Mouse (Mus musculus): ENCODE measurements at regions not wholly inside any gene's neighbourhood (a gene's known extent, or its start where the extent isn't known, plus 50 kb on each side); places are given as distances from the start of the nearest gene placed in this dataset.

DNA sequence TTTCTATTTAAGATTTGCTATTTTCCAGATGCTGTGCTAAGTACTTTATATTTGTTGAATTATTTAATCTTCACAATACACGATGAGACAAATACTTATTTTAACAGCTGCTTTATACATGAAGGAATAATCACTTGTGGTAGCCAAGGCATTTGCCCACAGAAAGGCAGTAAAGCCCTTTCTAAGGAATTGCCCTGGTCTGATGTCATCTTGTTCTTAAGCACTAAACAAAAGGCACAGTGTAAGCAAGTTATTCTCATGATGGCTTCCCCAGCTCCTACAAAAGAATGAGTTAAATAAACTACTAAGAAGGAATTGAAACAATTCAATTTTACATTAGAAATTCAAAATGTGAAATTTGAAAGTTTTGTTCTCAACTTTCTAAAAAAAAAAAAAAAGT lies 358.8 kb downstream of the Cenpc1 start:
- DNase-seq (ENCODE audit: low spot score in 2 of 2), result no peak

DNA sequence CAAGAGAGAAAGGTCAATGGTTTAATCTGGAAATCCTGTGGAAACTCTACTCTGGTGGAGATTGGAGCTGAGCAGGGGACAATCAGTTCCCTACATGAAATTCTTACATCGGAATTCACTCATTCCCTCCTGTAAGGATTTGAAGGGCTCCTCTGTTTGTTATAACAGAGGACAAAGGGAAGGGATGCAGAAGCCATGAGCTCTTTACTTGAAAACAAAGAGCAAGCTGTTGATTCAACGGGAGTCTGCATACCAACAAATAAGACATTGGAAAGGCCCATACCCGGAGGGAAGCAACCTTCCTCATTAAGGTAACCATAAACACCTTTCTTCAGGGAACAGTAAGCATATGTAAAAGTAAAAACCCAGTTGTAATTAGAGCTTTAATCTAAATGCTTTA lies 359.3 kb downstream of the Cenpc1 start:
- no peak for DNase-seq (ENCODE audit: low spot score in 2 of 2)

DNA sequence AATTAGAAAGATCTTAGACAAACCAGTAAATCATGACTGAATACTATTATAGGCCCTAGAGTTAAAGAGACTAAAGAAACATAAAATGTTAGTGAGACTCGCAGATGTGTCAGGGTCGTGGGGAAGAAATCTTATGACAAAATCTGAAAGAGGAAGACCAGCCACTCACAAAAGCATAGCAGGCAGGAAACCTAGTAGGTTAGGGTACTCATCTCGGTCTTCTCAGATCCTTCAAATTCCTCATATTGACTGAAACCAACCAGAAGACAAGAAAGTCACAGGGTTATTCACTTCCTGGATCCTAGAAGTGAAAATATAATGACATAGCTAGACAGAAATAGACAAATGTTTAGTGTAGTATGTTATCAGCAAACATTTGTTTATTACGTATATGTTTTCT lies 387.5 kb downstream of the Cenpc1 start:
- DNase-seq (ENCODE audit: low spot score in 2 of 2), result no peak

DNA sequence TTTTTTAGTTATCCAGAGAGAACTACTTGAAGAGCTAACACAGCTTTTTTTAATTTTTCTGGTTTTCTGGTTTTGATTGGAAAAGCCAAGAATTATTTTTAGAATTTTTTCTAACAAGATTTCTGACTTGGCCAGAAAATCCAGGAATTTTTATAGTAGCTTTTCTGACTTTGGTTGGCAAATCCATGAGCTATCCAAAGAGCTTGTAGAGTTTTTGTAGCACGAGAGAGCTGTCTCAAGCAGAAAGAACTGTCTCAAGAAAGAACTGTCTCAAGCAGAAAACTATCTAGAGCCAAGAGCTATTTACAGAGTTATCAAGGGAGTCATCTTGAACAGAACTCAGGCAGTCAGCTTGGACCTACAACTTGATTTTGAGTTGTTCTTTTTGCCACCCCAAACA lies 394.3 kb downstream of the Cenpc1 start:
- no peak for DNase-seq (ENCODE audit: low spot score in 2 of 2)

DNA sequence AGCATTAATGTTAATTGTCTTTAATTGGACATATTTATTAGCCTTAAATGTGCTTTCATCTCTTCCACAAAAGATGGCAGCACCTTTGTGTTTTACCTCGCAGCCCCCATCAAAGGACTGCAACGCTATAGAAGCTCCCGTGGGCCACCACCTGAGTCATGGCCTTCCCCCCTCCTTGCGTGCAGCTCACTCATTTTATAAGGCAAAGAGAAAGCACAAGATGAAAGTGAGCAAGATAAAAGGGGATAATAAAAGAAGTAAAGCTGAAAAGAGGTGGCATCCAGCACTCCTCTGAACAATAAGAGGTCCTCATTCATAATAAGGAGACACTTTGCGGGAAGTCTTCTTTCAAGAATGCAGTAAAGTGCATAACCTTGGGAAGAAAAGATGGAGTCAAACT lies 403.9 kb downstream of the Cenpc1 start:
- DNase-seq (ENCODE audit: low spot score in 2 of 2), result no peak

DNA sequence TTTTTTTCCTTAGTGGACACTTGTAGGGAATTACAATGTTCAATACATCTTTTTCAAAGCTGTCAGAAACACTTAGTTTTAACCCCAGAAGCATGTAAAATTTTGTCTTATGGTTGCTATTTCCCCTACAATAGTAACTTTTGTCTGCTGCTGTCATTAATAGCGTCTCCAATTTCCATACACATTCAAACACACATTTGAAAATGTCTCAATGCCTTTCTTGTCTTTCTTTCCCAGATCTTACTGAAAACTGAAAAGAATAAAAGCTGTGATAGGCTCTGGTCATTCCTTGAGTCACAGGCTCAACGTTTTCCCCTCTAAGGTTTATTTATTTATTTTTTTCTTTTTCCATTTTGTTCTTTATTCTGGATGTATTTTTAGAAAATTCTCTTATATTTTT lies 444.3 kb downstream of the Cenpc1 start:
- no peak for DNase-seq (ENCODE audit: low spot score in 2 of 2)

DNA sequence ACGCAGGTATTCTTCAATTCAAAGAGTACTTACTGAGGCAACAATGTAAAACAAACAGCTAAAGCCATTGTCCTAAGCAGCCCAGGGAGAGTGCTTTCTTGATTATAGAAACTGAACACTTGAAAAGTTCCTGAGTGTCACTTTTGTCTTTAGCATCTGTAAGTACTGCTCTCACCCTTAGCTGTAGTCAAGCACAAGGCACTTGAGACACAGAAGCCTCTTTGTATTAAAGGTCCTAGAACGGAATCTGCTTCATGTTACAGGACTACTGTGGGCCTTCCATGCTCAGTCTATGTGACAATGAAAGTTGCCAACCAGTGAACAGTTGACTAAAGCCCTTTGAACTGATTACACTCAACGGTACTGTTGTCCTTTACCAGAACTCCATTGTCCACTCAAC lies 450.6 kb downstream of the Cenpc1 start:
- no peak for DNase-seq (ENCODE audit: low spot score in 2 of 2)

DNA sequence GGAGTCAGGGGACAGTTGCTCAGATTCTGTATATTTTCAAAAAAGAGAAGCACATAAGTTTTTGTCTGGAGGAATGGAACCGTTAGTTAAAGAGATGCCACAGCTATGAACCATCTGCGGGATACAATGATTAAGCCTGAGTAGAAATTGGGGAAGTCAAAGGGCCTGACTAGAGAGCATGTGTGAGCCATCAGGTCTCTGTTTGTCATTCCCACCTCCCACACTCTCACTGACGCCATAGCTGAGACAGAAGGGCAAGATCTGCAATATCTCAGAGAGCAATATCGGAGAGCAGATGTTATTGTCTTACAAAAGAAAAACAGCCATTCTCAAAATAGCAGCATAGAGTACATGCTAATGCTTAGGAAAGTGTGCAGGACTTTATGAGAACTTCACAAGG lies 452.8 kb downstream of the Cenpc1 start:
- no peak for DNase-seq (ENCODE audit: low spot score in 2 of 2)

DNA sequence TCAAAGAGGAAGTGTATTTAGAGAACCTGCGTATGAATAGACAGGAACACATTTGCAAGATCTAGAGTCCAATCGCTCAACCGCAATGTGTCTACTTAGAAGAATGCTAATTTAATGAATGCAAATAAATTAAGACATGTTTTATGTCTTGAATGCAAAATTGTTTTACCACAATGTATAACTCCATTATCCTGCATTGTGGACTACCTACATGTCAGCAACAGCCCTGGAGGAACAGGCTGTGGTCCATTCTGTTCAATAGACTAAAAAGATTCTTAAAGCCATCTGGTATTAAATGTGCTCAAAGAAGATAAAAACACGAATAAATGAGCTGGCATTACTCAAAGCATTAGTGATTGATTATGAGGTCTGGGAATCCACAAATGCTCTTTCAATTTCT lies 456.3 kb downstream of the Cenpc1 start:
- DNase-seq (ENCODE audit: low spot score in 2 of 2), result no peak

DNA sequence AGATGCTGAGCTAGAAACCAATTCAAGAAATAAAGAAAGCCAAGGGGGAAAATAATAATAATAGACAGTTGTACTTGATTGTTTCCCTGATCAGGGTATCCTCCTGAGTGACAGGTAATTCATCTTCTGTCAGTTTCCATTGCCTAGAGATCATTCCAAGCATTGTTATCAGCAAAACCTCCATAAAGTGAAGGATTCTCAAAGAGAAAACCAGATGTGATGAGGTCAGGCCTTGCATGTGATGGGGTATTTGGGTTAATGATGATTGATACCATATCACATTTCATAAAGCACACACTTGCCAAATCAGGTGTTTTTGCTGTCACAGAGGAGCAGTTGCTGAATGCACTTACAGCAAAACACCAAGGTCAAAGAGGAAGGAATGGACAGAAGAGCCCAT lies 467.2 kb downstream of the Cenpc1 start:
- no peak for DNase-seq (ENCODE audit: low spot score in 2 of 2)

DNA sequence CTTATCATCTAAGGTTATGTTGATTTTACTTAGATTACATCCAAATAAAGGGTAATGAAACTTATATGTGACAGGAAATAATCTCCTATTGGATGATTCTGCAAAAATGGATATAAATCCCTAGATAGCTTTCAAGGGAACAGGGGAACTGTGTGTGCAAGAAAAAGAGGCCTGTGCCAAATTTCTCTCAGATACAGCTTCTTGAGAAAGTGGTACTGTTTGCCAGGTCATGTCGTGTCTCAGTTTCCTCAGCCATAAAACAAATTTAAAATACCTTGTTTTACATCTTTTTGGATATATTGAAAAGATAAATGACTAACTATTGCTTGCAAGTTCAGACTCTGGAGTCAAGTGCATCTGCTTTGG lies 470.3 kb downstream of the Cenpc1 start:
- no peak for DNase-seq (ENCODE audit: low spot score in 2 of 2)

DNA sequence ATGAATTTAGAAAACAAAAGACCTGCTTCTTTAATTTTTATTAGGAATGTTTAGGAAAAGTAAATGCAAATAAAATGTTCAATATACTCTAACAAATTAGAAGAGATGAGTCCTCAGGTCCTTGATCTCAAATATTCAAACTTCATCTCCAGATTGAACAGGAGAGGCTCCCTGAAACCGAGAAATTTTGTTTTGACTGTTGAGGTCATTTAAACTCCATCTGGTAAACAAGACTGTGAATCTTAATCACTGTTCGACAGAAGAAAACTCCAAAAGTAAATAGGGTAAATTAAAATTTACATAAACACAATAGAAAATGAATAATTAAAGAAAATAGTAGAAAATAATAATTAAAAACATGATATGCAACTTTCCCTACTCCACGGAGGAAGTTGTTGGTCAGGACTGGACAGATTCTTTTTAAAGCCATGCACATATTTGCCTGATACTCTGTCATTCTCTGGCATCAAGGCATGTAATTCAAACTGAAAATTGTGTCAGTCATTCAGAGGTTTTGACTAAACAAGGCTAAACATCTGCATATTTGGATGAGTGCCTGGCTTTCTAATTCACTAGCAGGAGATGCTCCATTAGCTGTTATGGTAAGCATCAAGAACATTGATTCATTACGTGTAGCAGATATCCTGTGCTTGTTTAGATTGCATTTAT lies 470.8 kb downstream of the Cenpc1 start:
- no peak for DNase-seq (ENCODE audit: low spot score in 2 of 2)

DNA sequence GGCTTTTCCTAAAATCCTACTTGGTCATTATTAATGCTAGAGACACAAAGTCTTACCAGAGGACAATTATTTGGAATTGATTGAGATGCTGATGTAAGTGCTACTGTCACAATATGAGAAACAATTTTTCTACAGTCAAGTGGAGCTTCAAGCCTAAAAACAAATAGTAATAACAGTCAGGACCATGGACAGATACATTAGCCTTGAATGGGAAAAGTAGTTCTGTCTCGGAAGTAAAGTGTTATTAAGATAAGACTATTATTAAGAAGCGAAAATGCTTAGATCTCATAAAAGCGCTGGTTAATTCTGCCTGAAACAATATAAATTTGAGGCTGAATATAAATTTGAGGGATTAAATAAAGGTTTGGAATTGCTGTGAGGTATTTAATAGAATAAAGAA lies 473.1 kb downstream of the Cenpc1 start:
- DNase-seq (ENCODE audit: low spot score in 2 of 2), result no peak

DNA sequence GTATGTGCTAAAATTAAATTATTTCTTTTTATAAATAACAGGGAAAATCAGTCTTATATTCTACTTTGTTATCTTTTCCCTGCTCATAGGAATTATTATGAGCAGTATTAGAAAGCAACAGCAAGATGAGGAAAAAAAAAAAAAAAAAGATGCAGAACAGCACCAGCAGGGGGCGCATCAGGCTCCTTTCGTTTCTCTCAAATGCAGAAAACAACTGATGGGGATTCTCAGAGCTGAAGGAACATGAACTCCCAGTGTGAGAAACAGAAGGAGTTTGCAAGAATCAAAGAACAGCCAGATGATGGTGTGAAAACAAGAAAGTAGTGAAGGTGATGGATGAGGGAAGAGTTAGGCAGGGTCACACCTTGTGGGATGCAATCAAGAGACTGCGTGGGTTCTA lies 478.7 kb downstream of the Cenpc1 start:
- DNase-seq (ENCODE audit: low spot score in 2 of 2), result peak in 1 of 2 experiments; percentile 30

DNA sequence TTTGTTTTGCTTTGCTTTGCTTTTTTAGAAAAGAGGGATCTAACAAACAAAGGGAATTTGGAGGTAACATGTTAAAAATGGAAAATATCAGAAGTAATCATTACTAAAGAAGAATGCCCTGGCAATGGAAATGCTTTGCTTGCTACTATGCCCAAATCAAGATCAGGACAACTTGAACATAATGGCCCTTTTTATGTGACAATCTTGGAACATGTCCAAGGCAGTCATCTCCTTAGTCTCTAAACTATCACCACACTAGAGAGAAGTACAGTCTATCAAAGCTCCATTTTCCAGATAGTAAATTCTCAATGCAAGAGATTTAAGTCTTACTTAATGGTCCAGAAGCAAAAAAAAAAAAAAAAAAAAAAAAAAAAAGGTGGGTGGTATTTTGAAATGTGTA lies 492.9 kb downstream of the Cenpc1 start:
- DNase-seq (ENCODE audit: low spot score in 2 of 2), result no peak

DNA sequence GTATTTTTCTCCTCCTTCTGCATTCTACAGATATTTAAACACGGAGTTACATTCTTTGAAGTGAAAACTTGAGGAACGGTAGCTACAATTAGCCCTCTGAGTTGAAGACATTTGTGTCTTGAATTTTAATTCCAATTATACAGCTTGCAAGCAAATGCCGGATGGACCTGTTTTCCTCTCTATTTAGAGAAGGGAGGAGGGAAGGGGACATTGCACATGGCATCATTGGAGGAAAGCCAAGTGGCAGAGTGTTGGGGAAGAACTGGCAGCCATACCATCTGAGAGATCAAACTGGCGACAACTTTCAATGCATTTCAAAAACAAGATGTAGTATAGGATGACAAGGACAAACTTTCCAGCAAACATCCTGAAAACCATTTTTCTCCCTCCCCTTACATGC lies 493.4 kb downstream of the Cenpc1 start:
- peak in 1 of 2 experiments; percentile 47 for DNase-seq (ENCODE audit: low spot score in 2 of 2)

DNA sequence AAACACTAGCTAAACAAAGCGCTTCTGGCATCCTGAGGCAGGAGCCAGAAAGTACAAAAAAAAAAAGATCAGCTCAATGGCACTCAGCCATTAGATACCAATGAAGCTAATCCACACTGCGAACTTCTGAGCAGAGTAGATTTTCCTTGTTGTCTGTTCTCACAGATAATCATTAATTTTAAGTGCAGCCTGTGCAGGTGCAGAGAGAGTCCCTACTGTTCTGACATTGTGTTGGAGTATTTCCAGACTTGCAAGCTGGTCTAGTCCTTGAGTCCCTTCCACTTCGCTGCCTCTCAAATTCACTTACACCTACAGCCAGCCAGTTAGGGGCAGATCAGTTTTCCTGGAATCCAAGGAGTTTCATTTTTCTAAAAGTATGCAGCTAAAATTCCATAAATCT lies 494.0 kb downstream of the Cenpc1 start:
- DNase-seq (ENCODE audit: low spot score in 2 of 2), result peak in 1 of 2 experiments; percentile 32

DNA sequence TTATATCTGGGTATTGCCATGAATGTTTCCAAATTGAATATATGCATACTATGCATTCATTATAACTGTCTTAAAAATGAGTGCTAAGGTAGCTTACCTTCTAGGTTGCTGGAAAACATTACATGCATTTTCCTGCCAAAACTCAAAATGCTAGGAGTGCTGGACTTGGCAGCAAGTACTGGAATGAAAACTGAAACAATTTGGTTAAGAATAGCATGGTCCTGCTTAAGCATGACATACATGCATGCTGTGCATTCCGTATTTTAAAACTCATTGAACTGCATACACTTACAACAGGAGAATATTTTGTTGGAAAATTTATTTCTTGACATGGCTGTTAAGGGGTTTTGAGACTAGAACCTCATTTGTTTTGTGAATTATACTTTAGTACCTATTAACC lies 529.1 kb downstream of the Cenpc1 start:
- no peak for DNase-seq (ENCODE audit: low spot score in 2 of 2)

DNA sequence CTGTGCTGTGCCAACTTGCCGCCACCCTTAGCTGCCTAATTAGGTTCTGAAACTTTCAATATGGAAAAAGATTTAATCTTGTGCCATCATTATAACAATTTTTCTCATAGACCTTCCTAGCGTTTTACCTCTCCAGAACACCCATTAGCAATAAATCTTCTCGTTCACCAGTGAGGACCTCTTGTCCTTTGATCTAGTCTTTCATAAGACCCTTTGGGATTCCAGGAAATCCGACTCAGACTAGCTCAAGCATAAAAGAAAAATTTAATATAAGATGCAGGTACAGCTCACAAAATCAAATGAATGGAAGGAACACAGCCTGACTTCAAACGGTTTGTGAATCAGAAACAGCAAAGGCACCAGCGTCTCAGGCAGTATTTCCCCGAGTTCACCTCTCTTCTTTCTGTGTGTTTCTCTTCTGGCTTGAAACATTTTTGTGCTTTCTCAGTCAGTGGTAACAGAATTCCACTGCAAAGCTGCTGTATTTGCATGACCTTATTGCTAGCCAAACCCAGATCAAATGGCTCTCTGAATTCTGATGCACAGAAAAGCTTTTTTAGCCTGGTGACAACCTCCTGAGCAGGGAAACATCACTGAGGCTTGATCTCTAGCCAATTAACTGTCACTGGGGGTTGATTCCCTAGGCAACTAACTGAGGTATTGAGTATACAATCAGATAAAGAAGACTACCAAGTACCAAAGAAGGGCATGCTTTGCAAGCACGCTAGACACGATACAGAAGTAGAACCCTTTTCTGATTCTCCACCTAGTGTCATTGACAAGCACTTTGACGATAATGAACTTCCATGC lies 539.8 kb downstream of the Cenpc1 start:
- DNase-seq (ENCODE audit: low spot score in 2 of 2), result no peak

DNA sequence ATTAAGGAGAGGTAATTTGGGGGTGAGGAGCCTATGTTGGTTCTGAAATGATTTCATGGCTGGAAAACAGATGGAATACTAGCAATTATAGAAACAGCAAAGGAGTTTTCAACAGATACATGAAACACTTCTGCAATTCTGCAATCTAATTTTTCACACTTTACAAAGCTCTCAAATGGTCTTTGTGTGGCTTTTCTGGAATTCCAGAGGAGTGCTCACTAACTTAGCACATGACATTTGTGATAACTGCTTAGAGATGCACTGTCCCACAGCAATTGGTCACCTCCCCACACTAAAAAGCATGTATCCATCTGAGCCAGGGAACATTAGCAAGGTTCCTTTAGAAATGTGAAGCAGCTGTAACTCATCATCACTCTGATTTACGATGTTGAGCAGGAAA lies 560.1 kb downstream of the Cenpc1 start:
- DNase-seq (ENCODE audit: low spot score in 2 of 2), result no peak

DNA sequence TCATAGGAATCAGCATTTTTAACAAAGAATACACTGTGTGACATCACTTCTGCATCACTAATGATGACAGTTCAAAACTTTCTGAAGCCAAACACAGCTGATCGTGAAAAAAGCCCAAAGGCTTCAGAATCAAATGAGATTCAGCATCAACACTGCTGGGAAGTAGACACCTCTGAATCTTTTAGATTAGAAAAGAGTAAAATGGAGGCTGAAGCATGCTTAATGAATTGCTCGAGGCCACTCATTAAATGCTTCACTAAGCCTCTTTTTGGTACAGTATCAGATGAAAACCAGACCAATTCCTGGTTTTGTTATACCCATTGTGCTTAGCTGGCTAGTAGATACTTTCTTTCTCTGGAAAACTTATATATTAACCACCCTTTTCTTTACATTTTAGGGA lies 568.1 kb downstream of the Cenpc1 start:
- no peak for DNase-seq (ENCODE audit: low spot score in 2 of 2)

DNA sequence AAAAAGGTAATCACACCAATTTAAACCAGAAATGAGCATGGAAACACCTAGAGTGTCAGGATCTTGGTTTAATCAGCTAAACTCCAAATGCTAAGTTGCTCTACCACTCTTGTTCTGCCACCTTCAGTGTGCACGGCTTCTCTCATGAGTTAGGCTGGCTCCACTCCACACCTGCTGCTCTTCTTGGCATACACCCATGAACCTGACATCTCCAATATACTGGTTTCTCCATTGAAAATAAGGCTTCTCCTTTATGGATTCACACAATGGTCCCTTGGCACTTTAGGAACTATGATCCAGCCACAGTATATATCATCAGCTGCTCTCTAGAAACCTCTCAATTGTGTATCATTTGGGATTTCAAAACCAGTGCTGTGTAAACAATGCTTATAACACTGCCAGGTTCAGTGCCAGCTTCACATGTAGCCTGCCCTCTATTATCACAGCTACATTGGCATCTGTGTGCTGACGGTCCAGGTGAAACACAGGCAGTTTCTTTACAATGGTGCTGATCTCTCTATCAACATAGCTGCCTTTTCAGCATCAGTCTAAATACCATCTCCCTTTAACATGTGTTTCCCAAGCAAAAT lies 579.6 kb downstream of the Cenpc1 start:
- peak in 1 of 2 experiments; percentile 32 for DNase-seq (ENCODE audit: low spot score in 2 of 2)

DNA sequence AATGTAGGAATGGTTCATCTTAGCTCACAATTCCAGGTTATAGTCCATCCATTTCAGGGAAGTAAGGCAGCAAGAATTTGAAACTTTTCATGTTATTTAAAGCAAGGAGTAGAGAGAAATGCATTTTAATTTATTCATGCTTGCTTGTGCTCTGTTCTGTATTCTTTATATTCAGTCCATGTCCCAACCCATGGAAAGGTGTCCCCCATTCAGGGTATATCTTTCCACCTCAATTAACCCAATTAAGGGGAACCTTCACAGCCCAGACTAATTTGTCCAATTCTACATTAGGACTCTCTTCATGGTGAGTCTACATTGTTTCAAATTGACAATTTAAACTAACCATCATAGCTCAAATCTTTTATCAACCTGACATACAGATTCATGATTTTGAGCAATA lies 580.2 kb downstream of the Cenpc1 start:
- DNase-seq (ENCODE audit: low spot score in 2 of 2), result no peak

All from cerebellum, postnatal 4 days (tissue).